Mouse (Mus musculus) brain, embryonic 14.5 days (tissue): ENCODE measurements around the gene Plpp6. TPM values are rescaled to one million over a fixed set of nuclear protein-coding genes. Genes with fewer than 3 reads are reported as not detected.

Source experiments
- DNase-seq: peaks from one replicate; pipeline ENCODE4 v3.0.0-alpha.2; 2011; ENCODE audit warnings: low read depth
- CTCF ChIP-seq: fragments of 200-500 bp; IDR thresholded peaks from 2 replicates; pipeline ENCODE4 v1.5.1; 2012; ENCODE audit warnings: inconsistent platforms, mild to moderate bottlenecking, moderate library complexity, borderline replicate concordance; ENCODE audit not compliant: insufficient read depth, insufficient read length; ENCODE audit errors: extremely low read depth
- POLR2A ChIP-seq: fragments of 200-500 bp; IDR thresholded peaks from 2 replicates; pipeline ENCODE4 v1.6.1; 2012; ENCODE audit warnings: mild to moderate bottlenecking, inconsistent platforms, borderline replicate concordance; ENCODE audit not compliant: poor library complexity, insufficient read depth, insufficient read length, severe bottlenecking; ENCODE audit errors: extremely low read depth
- polyA plus RNA-seq: library from polyadenylated mRNA; depleted of rRNA; stranded (reverse); fragments of >200 nt; gene quantifications from 2 replicates; pipeline ENCODE4 v1.2.3, GENCODE M21; 2012

Plpp6 gene
- polyA plus RNA-seq, 1 experiment = 10.4 TPM

- DNase-seq = peak; percentile 10
- TF ChIP-seq CTCF (no peak), POLR2A (no peak)
Observed at GRCm38 (mm10) chr19:28946782-28947181, 17.0 kb upstream of the Plpp6 start.

GRCm38 (mm10) chr19:28947311-28947710 lies 16.4 kb upstream of the Plpp6 start:
- no peak for DNase-seq

DNA sequence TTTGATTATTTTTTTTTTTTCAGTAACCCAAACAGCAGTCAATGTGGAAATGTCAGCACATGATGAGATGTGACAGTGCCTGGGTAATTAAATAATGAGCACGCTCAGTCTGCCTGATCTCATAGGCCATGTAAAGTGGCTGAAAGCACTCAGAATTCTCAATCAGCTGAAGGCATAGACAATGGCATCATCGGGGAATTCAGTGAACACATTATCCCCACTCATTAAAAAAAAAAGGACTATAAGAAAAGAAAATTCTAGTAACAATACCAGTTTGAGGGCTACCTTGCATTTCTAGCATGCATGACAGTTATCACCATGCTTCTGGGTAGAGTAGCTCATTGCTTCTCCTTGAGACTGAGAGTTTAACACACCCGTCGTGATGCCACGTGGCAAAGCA lies 12.5 kb upstream of the Plpp6 start:
- peak; percentile 38 for DNase-seq
- TF ChIP-seq POLR2A (no peak), CTCF (no peak)

More at GRCm38 (mm10) chr19:28947311-28947710, 16.4 kb upstream of the Plpp6 start:
- no peak for TF ChIP-seq CTCF
- no peak for TF ChIP-seq POLR2A

GRCm38 (mm10) chr19:28963113-28963512 lies 640 bp upstream of the Plpp6 start:
- DNase-seq = peak; percentile 51
- TF ChIP-seq CTCF (no peak), POLR2A (no peak)

DNA sequence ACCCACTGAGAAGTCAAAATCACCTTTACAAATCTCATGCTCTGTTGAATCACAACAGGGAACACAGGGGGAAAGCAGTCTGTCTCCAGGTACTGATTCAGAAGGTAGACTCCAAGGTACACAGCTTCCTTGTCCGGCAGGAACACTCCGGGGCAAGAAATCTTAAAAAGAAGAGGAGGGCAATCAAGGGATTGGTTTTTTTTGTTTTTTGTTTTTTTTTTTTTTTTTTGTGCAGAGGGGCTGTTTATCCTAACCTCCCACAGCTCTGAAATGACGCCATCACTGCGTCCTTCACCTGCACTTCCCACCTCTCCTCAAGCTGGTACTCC lies 276 bp upstream of the Plpp6 start:
- TF ChIP-seq CTCF = no peak
- TF ChIP-seq POLR2A = no peak
- peak; percentile 9 for DNase-seq

- TF ChIP-seq CTCF (no peak), POLR2A (no peak)
- peak; percentile 8 for DNase-seq
Observed at GRCm38 (mm10) chr19:28964552-28964903, 775 bp downstream of the Plpp6 start.

DNA sequence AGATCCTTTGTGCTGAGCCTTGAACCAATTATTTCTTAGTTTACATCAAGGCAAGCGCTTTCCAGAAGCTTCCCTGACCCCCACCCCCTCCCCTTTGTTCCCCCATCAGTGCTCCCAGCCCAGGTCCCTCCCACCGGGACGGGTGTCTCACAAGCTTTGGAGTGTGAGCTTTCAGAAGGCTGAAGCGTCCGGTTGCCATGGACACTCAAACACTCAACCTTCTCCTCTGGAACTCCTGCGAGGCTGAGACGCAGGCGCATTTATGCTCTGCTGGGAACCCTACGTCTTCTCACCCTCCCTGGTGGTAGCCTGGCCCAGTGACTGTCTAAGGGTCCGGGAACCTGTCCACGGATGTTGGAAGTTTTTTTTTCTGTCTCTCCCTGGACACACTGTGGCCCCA lies 3.9 kb downstream of the Plpp6 start, which contains the start of gene 4430402I18Rik:
Gene 4430402I18Rik, minus strand, starts transcription at position 149 of the 400 bp plus-strand sequence.
- TF ChIP-seq CTCF = no peak
- no peak for TF ChIP-seq POLR2A
- peak; percentile 79 for DNase-seq

- DNase-seq = no peak
- TF ChIP-seq POLR2A (no peak), CTCF (no peak)
Observed at GRCm38 (mm10) chr19:28968178-28968577, 4.4 kb downstream of the Plpp6 start.

GRCm38 (mm10) chr19:28969231-28969630 lies 5.5 kb downstream of the Plpp6 start:
- DNase-seq = no peak

GRCm38 (mm10) chr19:28970251-28970650 lies 6.5 kb downstream of the Plpp6 start:
- no peak for DNase-seq
- TF ChIP-seq POLR2A = no peak
- TF ChIP-seq CTCF = no peak

More at GRCm38 (mm10) chr19:28969231-28969630, 5.5 kb downstream of the Plpp6 start:
- TF ChIP-seq POLR2A = no peak
- TF ChIP-seq CTCF = no peak

DNA sequence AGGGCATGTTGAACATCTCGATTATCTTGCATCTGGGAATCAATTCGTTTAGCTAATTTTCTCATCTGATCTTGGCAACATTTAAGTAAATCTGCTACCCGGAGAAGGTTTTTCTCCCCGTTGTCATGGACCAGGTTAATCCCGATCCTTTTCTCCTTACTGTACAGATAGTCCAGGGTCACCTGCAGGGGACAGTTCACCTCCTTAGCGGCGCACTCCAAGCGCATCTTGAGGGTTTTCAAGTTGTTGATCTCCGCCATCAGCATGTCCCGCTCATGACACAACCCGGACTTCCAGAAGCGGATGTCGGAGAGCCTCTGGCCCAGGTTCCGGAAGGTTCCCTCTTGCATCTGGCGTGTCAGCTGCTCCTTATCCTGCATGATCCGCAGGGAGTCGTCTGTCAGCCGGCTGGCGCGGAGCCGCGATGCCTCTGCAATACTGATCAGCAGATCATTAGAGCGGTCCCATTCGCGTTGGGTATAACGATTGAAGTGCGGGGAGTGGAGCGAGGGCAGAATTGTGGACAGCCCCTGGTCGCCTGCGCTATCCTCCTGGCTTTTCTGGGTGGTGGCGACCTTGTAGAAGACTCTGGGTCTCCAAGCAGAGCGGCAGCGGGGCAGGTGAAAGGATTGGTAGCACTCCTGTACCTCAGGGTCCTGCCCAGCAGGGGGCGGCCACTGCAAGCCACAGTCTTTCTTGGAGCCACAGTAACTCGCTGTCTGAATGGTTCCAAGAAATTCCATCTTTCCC lies 11.3 kb downstream of the Plpp6 start:
- peak; percentile 80 for TF ChIP-seq CTCF
- TF ChIP-seq POLR2A = no peak
- DNase-seq = peak; percentile 85

GRCm38 (mm10) chr19:28982617-28983016 lies 18.9 kb downstream of the Plpp6 start:
- no peak for TF ChIP-seq CTCF
- no peak for DNase-seq
